Mouse (Mus musculus) liver, embryonic 16.5 days (tissue): ENCODE measurements around the gene E2f1. TPM values are rescaled to one million over a fixed set of nuclear protein-coding genes. Genes with fewer than 3 reads are reported as not detected.

Experiments used
- ATAC-seq: fragments of 200-750 bp; cut with Nextera tagmentation; 2 replicates; pipeline ENCODE4 v1.8.0; 2017; ENCODE audit warnings: low read depth, mild to moderate bottlenecking, moderate number of reproducible peaks, moderate library complexity
- H3K27ac ChIP-seq: fragments of 300-500 bp; sonication (generic); 2 replicates; pipeline ENCODE4 v1.5.1; 2014; ENCODE audit warnings: mild to moderate bottlenecking, low read length
- H3K27me3 ChIP-seq: fragments of 300-500 bp; sonication (generic); 2 replicates; pipeline ENCODE4 v1.6.1; 2014; ENCODE audit warnings: low read depth, low read length, mixed read lengths; ENCODE audit not compliant: control insufficient read depth, insufficient read depth
- H3K36me3 ChIP-seq: fragments of 300-500 bp; sonication (generic); 2 replicates; pipeline ENCODE4 v1.6.1; 2014; ENCODE audit warnings: mild to moderate bottlenecking; ENCODE audit not compliant: control insufficient read depth, insufficient read depth
- H3K4me1 ChIP-seq: fragments of 300-500 bp; sonication (generic); 2 replicates; pipeline ENCODE4 v1.6.1; 2014; ENCODE audit warnings: low read depth, low read length, mixed read lengths; ENCODE audit not compliant: control insufficient read depth
- H3K4me2 ChIP-seq: fragments of 300-500 bp; sonication (generic); 2 replicates; pipeline ENCODE4 v1.6.1; 2014; ENCODE audit warnings: low read depth, low read length, mixed read lengths
- H3K4me3 ChIP-seq: fragments of 300-500 bp; sonication (generic); 2 replicates; pipeline ENCODE4 v1.5.1; 2014; ENCODE audit warnings: low read depth, mild to moderate bottlenecking, low read length
- H3K9ac ChIP-seq: fragments of 300-500 bp; sonication (generic); 2 replicates; pipeline ENCODE4 v1.6.1; 2014; ENCODE audit warnings: low read depth, low read length
- H3K9me3 ChIP-seq: fragments of 300-500 bp; sonication (generic); replicated peaks from 2 replicates; pipeline ENCODE4 v1.6.1; 2016; ENCODE audit warnings: low read length; ENCODE audit not compliant: control insufficient read depth
- WGBS: fragments of 180-500 bp; shearing (Covaris S2); extraction: QIAGEN DNeasy Blood & Tissue Kit; methylation state at CpG from one replicate; pipeline ENCODE4 v1.1.7; 2014; ENCODE audit not compliant: insufficient replicate concordance; 5-methylcytosine and 5-hydroxymethylcytosine counted together
- polyA plus RNA-seq: library from polyadenylated mRNA; unstranded; fragments of >200 nt; fragmentation: Nextera tagmentation; extraction: Ambion mirVana; gene quantifications from 2 replicates; pipeline ENCODE4 v1.2.1, GENCODE M21; 2015

Gene E2f1
- polyA plus RNA-seq, 1 experiment from 2014 or later, result 14.5 TPM

DNA sequence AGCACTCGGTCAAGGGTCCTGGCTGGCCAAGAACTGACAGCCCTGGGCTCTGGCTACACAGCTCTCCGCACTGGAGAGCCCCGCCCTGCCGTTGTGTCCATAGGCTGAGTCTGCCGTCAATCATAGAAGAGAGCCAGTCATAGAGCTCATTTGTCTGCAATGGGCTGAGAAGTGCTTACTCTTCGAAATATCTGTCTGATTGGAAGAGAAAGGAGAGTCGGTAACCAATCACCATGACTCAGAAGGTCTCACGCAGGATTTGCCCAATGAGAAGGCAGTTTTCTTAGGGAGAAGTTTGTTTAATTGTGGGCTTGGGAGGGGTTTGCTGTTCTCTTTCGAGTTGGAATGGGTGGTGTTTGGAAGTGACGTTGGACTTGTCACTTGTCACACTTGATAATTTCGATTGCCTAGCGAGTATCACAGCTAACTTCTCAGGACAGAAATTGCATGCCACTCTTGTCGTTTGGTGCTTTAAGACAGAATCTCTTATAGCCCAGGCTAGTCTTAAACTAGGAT lies 34.0 kb upstream of the E2f1 start, which contains the start of gene Pxmp4:
Gene Pxmp4 (minus strand): TSS at position 71 of the 516 bp plus-strand sequence.
- Histone ChIP-seq H3K4me2 (peak within 1 kb of the TSS; percentile 96), H3K4me1 (peaks cover 20% of the 10 kb centered on the region), H3K27ac (peak within 1 kb of the TSS; percentile 92), H3K9me3 (no peaks in the 10 kb centered on the region), H3K36me3 (no peaks in the 10 kb centered on the region), H3K4me3 (peak within 1 kb of the TSS; percentile 75), H3K27me3 (no peaks in the 10 kb centered on the region), H3K9ac (peak within 1 kb of the TSS; percentile 86)
- WGBS, result 0% methylated on average over 13 of the region's 13 CpGs
- ATAC-seq, result peak; percentile 99

DNA sequence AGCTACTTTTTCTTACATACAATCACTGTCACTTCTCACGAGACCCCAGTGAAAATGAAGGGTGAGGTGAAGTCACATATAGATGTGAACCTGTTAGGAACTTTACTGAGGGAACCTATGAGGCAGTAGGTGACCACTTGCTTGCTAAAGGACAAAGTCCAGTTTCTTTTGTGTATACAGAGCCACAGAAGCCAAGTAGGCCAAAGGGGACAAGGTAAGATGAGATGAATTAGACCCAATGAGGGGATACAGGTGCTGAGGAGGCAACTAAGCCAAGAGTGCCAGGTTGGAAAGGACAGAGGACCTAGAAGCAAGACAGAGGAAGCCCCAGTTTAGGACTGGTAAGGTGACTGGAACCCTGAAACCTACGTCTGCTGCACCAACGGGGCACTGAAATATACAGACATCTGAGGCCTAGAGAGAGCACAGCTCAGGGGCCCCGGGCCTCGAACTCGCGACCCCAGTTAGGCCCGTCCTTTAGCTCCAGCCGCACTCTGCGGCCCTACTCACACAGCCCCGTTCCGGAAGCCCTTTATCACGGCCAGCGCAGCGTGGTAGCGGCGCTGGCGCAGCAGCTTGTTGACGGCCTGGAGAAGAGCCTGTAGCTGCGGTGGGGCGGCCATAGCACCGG lies 33.4 kb upstream of the E2f1 start:
- no peaks in the 10 kb centered on the region for H3K36me3 ChIP-seq
- H3K4me2 ChIP-seq, result peak overlapping the region; percentile 74
- H3K27me3 ChIP-seq, result no peaks in the 10 kb centered on the region
- peak overlapping the region; percentile 75 for H3K4me3 ChIP-seq
- peaks cover 19% of the 10 kb centered on the region for H3K4me1 ChIP-seq
- peak overlapping the region; percentile 89 for H3K27ac ChIP-seq
- peak overlapping the region; percentile 86 for H3K9ac ChIP-seq
- no peak for ATAC-seq
- 6% methylated on average over 22 of the region's 22 CpGs for WGBS
- no peaks in the 10 kb centered on the region for H3K9me3 ChIP-seq

DNA sequence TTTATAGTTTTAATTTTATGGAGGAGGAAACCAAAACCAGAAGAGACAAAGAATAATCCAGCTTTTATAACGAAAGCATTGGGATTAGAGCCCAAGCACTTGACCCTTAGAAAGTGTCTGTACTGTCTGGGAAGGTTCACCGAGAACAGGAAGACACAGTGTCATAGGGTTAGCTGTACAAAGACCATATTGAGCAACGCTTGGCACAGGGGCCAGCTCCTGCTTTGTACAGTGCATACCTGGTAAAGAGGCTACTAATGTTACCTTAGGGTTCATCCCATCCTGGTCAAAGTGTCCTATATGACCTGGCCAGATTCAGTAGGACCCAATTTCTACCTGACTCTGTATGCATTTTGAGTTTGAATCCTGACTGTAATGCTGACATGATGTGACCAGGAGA lies 31.6 kb upstream of the E2f1 start:
- Histone ChIP-seq H3K4me1 (peaks cover 19% of the 10 kb centered on the region), H3K9ac (no peak overlapping the region), H3K27ac (no peak overlapping the region), H3K9me3 (no peaks in the 10 kb centered on the region), H3K36me3 (no peaks in the 10 kb centered on the region), H3K4me2 (peak overlapping the region; percentile 1; the same call in 1 of the 2 replicates), H3K4me3 (no peak overlapping the region; the same call in 1 of the 2 replicates), H3K27me3 (no peaks in the 10 kb centered on the region)
- no peak for ATAC-seq
- 48% methylated on average over 3 of the region's 3 CpGs for WGBS

DNA sequence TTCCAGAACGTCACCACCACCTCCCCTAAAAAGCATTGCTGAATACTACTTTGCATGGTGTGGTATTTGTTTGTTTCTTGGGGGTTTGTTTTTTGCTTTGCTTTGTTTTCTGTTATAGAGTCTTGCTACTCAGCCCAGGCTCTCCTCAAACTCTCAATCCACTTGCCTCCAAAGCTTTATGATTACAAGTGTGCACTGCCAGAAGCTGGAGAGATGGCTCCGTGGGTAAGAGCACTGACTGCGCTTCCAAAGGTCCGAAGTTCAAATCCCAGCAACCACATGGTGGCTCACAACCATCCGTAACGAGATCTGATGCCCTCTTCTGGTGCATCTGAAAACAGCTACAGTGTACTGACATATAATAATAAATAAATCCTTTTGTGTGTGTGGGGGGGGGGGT lies 30.9 kb upstream of the E2f1 start:
- H3K27ac ChIP-seq, result no peak overlapping the region
- H3K9me3 ChIP-seq, result no peaks in the 10 kb centered on the region
- H3K4me1 ChIP-seq, result peaks cover 19% of the 10 kb centered on the region
- peaks cover 4% of the 10 kb centered on the region for H3K36me3 ChIP-seq
- no peak overlapping the region for H3K4me3 ChIP-seq
- no peak overlapping the region for H3K4me2 ChIP-seq
- WGBS, result 71% methylated on average over 6 of the region's 6 CpGs
- no peak for ATAC-seq
- no peak overlapping the region for H3K9ac ChIP-seq
- no peaks in the 10 kb centered on the region for H3K27me3 ChIP-seq

DNA sequence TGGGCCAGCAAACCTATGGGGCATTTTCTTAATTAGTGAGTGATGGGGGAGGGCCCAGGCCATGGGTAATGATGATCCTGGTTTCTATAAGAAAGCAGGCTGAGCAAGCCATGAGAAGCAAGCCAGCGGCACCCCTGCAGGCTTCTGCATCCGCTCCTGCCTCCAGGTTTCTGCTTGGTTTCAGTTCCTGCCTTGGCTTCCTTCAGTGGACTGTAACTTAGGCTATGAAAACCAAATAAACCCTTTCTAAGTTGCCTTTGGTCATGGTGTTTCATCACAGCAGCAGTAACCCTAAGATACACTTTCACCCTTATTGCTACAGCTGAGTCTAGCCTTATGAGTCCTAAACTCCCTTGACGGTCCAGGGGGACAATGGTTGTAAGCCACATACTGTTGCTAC lies 27.7 kb upstream of the E2f1 start:
- WGBS, result 78% methylated on average over 3 of the region's 3 CpGs

DNA sequence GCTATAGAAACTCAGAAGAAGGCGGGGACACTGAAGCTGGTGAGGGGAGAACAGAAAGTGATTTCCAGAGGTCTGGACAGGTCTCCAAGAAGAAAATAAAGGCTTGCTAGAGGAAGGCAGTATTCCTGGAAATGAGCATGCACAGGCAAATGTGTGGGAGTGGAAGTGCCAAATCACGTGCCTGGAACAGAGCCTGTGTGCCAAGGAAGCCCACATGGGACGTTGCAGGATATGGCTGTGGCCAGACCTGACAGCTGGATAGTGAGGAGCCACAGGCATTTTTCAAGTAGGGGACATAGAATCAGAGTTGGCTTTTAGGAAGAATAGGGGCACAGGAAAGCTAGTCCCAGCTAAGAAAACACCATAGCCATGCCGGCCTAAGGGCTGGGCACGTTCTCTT lies 26.1 kb upstream of the E2f1 start:
- Histone ChIP-seq H3K27me3 (no peaks in the 10 kb centered on the region), H3K9ac (no peak overlapping the region), H3K36me3 (peaks cover 22% of the 10 kb centered on the region), H3K27ac (no peak overlapping the region), H3K9me3 (no peaks in the 10 kb centered on the region), H3K4me3 (no peak overlapping the region), H3K4me2 (no peak overlapping the region), H3K4me1 (peaks cover 2% of the 10 kb centered on the region)
- no peak for ATAC-seq
- 73% methylated on average over 5 of the region's 5 CpGs for WGBS

More for the DNA sequence above, 27.7 kb upstream of the E2f1 start:
- H3K27ac ChIP-seq, result no peak overlapping the region
- no peak overlapping the region for H3K9ac ChIP-seq
- H3K9me3 ChIP-seq, result no peaks in the 10 kb centered on the region
- H3K27me3 ChIP-seq, result no peaks in the 10 kb centered on the region
- no peak for ATAC-seq
- no peak overlapping the region for H3K4me3 ChIP-seq
- H3K4me1 ChIP-seq, result peaks cover 3% of the 10 kb centered on the region
- no peak overlapping the region for H3K4me2 ChIP-seq
- H3K36me3 ChIP-seq, result peaks cover 20% of the 10 kb centered on the region

DNA sequence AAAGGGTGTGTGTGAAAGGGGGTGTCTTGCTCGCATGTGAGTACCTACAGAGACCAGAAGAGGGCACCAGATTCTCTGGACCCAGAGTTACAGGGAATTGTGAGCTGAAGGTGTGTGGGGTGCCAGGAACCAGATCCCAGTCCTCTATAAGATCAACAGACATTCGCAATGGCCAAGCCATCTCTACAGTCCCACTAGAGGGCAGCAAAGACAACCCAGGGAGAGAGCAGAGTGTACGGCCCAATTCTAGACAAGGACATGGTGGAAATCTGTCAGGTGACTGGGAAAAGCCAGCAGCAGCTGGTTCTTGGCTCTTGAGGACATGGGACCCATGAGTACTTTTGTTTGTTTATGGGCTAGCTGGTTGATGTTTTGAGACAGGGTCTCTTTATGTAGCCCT lies 23.3 kb upstream of the E2f1 start:
- H3K27me3 ChIP-seq, result no peaks in the 10 kb centered on the region
- no peak overlapping the region for H3K9ac ChIP-seq
- H3K4me1 ChIP-seq, result no peaks in the 10 kb centered on the region; the same call in none of the 2 replicates
- no peaks in the 10 kb centered on the region for H3K9me3 ChIP-seq
- ATAC-seq, result peak; percentile 37; the same call in 1 of the 2 replicates
- 78% methylated on average over 3 of the region's 3 CpGs for WGBS
- H3K36me3 ChIP-seq, result peaks cover 24% of the 10 kb centered on the region
- no peak overlapping the region for H3K4me3 ChIP-seq
- H3K4me2 ChIP-seq, result no peak overlapping the region
- no peak overlapping the region for H3K27ac ChIP-seq

DNA sequence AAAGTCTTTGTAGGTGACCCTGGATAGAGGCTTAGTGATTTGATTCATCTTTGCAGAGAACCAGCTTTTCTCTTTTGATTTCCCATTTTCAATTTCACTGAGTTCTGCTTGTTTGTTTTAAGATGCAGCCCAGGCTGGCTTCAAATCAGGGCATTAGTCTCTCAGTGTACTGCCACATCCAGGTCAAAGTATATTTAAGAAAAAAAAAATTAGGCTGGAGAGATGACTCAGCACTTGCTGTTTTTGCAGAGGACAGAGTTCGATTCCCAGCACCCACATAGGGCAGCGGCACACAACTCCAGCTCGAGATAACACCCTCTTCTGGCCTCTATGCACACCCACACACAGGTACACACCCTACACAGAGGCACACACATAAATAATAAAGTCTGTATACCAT lies 21.5 kb upstream of the E2f1 start:
- Histone ChIP-seq H3K36me3 (peaks cover 36% of the 10 kb centered on the region), H3K9ac (no peak overlapping the region), H3K4me3 (no peak overlapping the region), H3K4me2 (no peak overlapping the region), H3K9me3 (no peaks in the 10 kb centered on the region), H3K27ac (no peak overlapping the region), H3K27me3 (no peaks in the 10 kb centered on the region), H3K4me1 (no peaks in the 10 kb centered on the region)
- ATAC-seq, result no peak
- WGBS, result 63% methylated on average over 3 of the region's 3 CpGs

DNA sequence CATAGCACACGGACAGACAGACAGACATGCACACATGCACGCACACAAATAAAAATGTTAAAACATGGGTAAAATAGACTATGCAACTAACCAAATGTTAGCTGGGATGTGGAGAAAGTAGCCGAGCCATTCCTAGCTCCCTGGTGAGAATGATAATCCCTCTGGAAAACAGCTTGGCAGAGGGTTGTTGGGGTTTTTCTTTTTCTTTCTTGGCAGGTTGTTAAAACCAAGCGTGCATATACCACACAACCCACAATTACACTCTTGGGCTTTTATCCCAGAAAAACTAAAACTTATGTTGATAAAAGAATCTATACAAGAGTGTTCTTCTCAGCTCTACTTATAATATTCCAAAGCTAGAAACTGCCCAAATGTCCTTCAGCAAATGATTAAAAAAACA lies 19.4 kb upstream of the E2f1 start:
- WGBS, result 69% methylated on average over 4 of the region's 4 CpGs
- no peak for ATAC-seq
- no peaks in the 10 kb centered on the region for H3K9me3 ChIP-seq

More for the DNA sequence above, 19.4 kb upstream of the E2f1 start:
- Histone ChIP-seq H3K36me3 (peaks cover 26% of the 10 kb centered on the region), H3K4me2 (no peak overlapping the region), H3K9ac (no peak overlapping the region), H3K4me3 (no peak overlapping the region), H3K27me3 (no peaks in the 10 kb centered on the region), H3K27ac (no peak overlapping the region), H3K4me1 (peaks cover 1% of the 10 kb centered on the region)
